22 mouse cellular contexts compared by ENCODE assay signal in genomic region chr5:31257616-31258015, GRCm38 (mm10). TPM values are rescaled to one million over a fixed set of nuclear protein-coding genes. Genes with fewer than 3 reads are reported as not detected.
"Had no signal": no experiment of that assay in that cellular context is flagged by ENCODE, and none has a peak within 500 bp of the region (broad histone marks: within the 10 kb centered on the region; RNA-seq: fewer than 3 reads in every experiment).

No protein-coding gene starts in this region.

- H3K9ac ChIP-seq: lung, embryonic 15.5 days; midbrain, embryonic 13.5 days; midbrain, embryonic 15.5 days; neural tube, embryonic 13.5 days; neural tube, embryonic 15.5 days had no signal

- DNase-seq: lung, adult 2 months; lung, postnatal 14 days; lung, postnatal 36 days; retina, postnatal 1 day; right cerebral cortex, adult 18-20 months; right cerebral cortex, postnatal 25 days; right cerebral cortex, postnatal 4 days; spleen, adult 18-20 months; thymus, adult 18-20 months; thymus, postnatal 14 days; thymus, postnatal 36 days had no signal

- ATAC-seq: lung, postnatal 0 days; midbrain, embryonic 13.5 days; midbrain, embryonic 15.5 days had no signal

- H3K9me3 ChIP-seq: lung, embryonic 15.5 days; megakaryocyte, embryonic 14.5 days; midbrain, embryonic 13.5 days; midbrain, embryonic 15.5 days; neural tube, embryonic 13.5 days; neural tube, embryonic 15.5 days had no signal

- H3K4me2 ChIP-seq: lung, embryonic 15.5 days; midbrain, embryonic 11.5 days; midbrain, embryonic 13.5 days; midbrain, embryonic 15.5 days; neural tube, embryonic 13.5 days; neural tube, embryonic 15.5 days had no signal

- H3K27ac ChIP-seq: lung, embryonic 15.5 days; macrophage; midbrain, embryonic 13.5 days; midbrain, embryonic 15.5 days; neural tube, embryonic 13.5 days; neural tube, embryonic 15.5 days had no signal

- H3K4me3 ChIP-seq: lung, embryonic 15.5 days; megakaryocyte, embryonic 14.5 days; midbrain, embryonic 13.5 days; midbrain, embryonic 15.5 days; neural tube, embryonic 13.5 days; neural tube, embryonic 15.5 days had no signal

- H3K4me1 ChIP-seq: midbrain, embryonic 13.5 days; midbrain, embryonic 15.5 days; neural tube, embryonic 13.5 days; neural tube, embryonic 15.5 days had no signal

- H3K27me3 ChIP-seq: lung, embryonic 15.5 days; midbrain, embryonic 13.5 days; midbrain, embryonic 15.5 days; neural tube, embryonic 13.5 days; neural tube, embryonic 15.5 days had no signal

RNA-seq across cellular contexts. Expression of gene Gm9970, which starts 16.6 kb away (rescaled TPM):
- total RNA-seq: midbrain, postnatal 0 days; monocyte, adult 5-6 weeks had no signal
- polyA plus RNA-seq: macrophage; neural tube, embryonic 13.5 days had no signal
